In genomic region chr1:173216481-173216880, GRCm38 (mm10) we compare ENCODE assay signal across 42 mouse cellular contexts. TPM values are rescaled to one million over a fixed set of nuclear protein-coding genes. Genes with fewer than 3 reads are reported as not detected.
"Had no signal": no experiment of that assay in that cellular context is flagged by ENCODE, and none has a peak within 500 bp of the region (broad histone marks: within the 10 kb centered on the region; RNA-seq: fewer than 3 reads in every experiment).

No protein-coding gene starts in this region.

- H3K36me3 ChIP-seq: heart, embryonic 13.5 days; heart, embryonic 15.5 days; hindbrain, embryonic 13.5 days; hindbrain, embryonic 15.5 days; kidney, embryonic 15.5 days; limb, embryonic 13.5 days; limb, embryonic 15.5 days; liver, embryonic 13.5 days had no signal

- H3K27me3 ChIP-seq: heart, embryonic 13.5 days; heart, embryonic 15.5 days; hindbrain, embryonic 13.5 days; hindbrain, embryonic 15.5 days; kidney, embryonic 15.5 days; limb, embryonic 13.5 days; limb, embryonic 15.5 days; liver, embryonic 13.5 days had no signal

- H3K9me3 ChIP-seq: heart, embryonic 13.5 days; heart, embryonic 15.5 days; hindbrain, embryonic 13.5 days; hindbrain, embryonic 15.5 days; kidney, embryonic 15.5 days; limb, embryonic 13.5 days; limb, embryonic 15.5 days; liver, embryonic 13.5 days had no signal

- H3K4me3 ChIP-seq: gastrocnemius, adult 2 months; heart, adult 2 months; heart, embryonic 13.5 days; heart, embryonic 15.5 days; hindbrain, embryonic 13.5 days; hindbrain, embryonic 15.5 days; kidney, embryonic 15.5 days; limb, embryonic 13.5 days; limb, embryonic 15.5 days; liver, embryonic 13.5 days had no signal

- H3K4me1 ChIP-seq: heart, embryonic 13.5 days; heart, embryonic 15.5 days; hindbrain, embryonic 13.5 days; hindbrain, embryonic 15.5 days; kidney, embryonic 15.5 days; limb, embryonic 13.5 days; limb, embryonic 15.5 days; liver, embryonic 13.5 days had no signal

- ATAC-seq: hindbrain, postnatal 0 days; intestine, embryonic 16.5 days had no signal

- DNase-seq: gastrocnemius, adult 2 months; gastrocnemius, postnatal 10 days; gastrocnemius, postnatal 25 days; heart, adult 11 months; heart, adult 2 months; heart, postnatal 14 days; heart, postnatal 36 days; kidney, adult 11 months; kidney, adult 2 months; kidney, adult 9 months; kidney, postnatal 14 days; kidney, postnatal 36 days; layer of hippocampus, adult 9-11 months; layer of hippocampus, postnatal 36 days; left cerebral cortex, postnatal 4 days; liver, embryonic 13.5 days had no signal

RNA-seq across cellular contexts. Expression of gene Olfr1404, which starts 4.3 kb away (rescaled TPM):
- total RNA-seq: gastrocnemius, adult 2 months; gastrocnemius, postnatal 10 days; gastrocnemius, postnatal 25 days; gastrocnemius, postnatal 4 days; heart, adult 2 months; heart, postnatal 14 days; heart, postnatal 36 days; hematopoietic stem cell, adult 5-6 weeks; hindbrain, postnatal 0 days; layer of hippocampus, adult 18-20 months; layer of hippocampus, adult 8-10 months; layer of hippocampus, postnatal 14 days; layer of hippocampus, postnatal 36 days; left cerebral cortex, adult 18-20 months; left cerebral cortex, adult 8-10 months; left cerebral cortex, postnatal 10 days; left cerebral cortex, postnatal 25 days; left cerebral cortex, postnatal 4 days had no signal
- polyA plus RNA-seq: heart, adult 2 months; heart, embryonic 11.5 days; heart, embryonic 13.5 days; heart, embryonic 15.5 days; heart, postnatal 0 days; hindbrain, embryonic 11.5 days; hindbrain, embryonic 13.5 days; hindbrain, embryonic 15.5 days; hindbrain, postnatal 0 days; intestine, embryonic 14.5 days; intestine, embryonic 16.5 days; kidney, adult 2 months; kidney, embryonic 15.5 days; kidney, postnatal 0 days; large intestine, adult 2 months; limb, embryonic 11.5 days; limb, embryonic 13.5 days; limb, embryonic 15.5 days; liver, embryonic 11.5 days; liver, embryonic 13.5 days had no signal

RNA-seq across cellular contexts. Expression of gene Fcer1a, which starts 10.5 kb away (rescaled TPM):
- total RNA-seq: gastrocnemius, postnatal 25 days; heart, postnatal 14 days; heart, postnatal 36 days; hindbrain, postnatal 0 days; layer of hippocampus, adult 18-20 months; layer of hippocampus, adult 8-10 months; layer of hippocampus, postnatal 14 days; layer of hippocampus, postnatal 36 days; left cerebral cortex, adult 18-20 months; left cerebral cortex, adult 8-10 months; left cerebral cortex, postnatal 10 days; left cerebral cortex, postnatal 25 days; left cerebral cortex, postnatal 4 days had no signal
- polyA plus RNA-seq: heart, embryonic 11.5 days; heart, embryonic 13.5 days; heart, embryonic 15.5 days; hindbrain, embryonic 11.5 days; hindbrain, embryonic 13.5 days; hindbrain, embryonic 15.5 days; hindbrain, postnatal 0 days; intestine, embryonic 14.5 days; intestine, embryonic 16.5 days; kidney, adult 2 months; kidney, postnatal 0 days; limb, embryonic 11.5 days; limb, embryonic 13.5 days; limb, embryonic 15.5 days had no signal

RNA-seq across cellular contexts. Expression of gene Olfr218, which starts 18.9 kb away (rescaled TPM):
- total RNA-seq: gastrocnemius, adult 2 months; gastrocnemius, postnatal 10 days; gastrocnemius, postnatal 25 days; gastrocnemius, postnatal 4 days; heart, adult 2 months; heart, postnatal 14 days; heart, postnatal 36 days; hematopoietic stem cell, adult 5-6 weeks; hindbrain, postnatal 0 days; layer of hippocampus, adult 18-20 months; layer of hippocampus, adult 8-10 months; layer of hippocampus, postnatal 14 days; layer of hippocampus, postnatal 36 days; left cerebral cortex, adult 18-20 months; left cerebral cortex, adult 8-10 months; left cerebral cortex, postnatal 10 days; left cerebral cortex, postnatal 25 days; left cerebral cortex, postnatal 4 days had no signal
- polyA plus RNA-seq: heart, adult 2 months; heart, embryonic 11.5 days; heart, embryonic 13.5 days; heart, embryonic 15.5 days; heart, postnatal 0 days; hindbrain, embryonic 11.5 days; hindbrain, embryonic 13.5 days; hindbrain, embryonic 15.5 days; hindbrain, postnatal 0 days; intestine, embryonic 14.5 days; intestine, embryonic 16.5 days; kidney, adult 2 months; kidney, embryonic 15.5 days; kidney, postnatal 0 days; large intestine, adult 2 months; limb, embryonic 11.5 days; limb, embryonic 13.5 days; liver, embryonic 11.5 days; liver, embryonic 13.5 days had no signal

RNA-seq across cellular contexts. Expression of gene Olfr1406, which starts 26.0 kb away (rescaled TPM):
- total RNA-seq: gastrocnemius, adult 2 months; gastrocnemius, postnatal 10 days; gastrocnemius, postnatal 25 days; gastrocnemius, postnatal 4 days; heart, adult 2 months; heart, postnatal 14 days; heart, postnatal 36 days; hematopoietic stem cell, adult 5-6 weeks; hindbrain, postnatal 0 days; layer of hippocampus, adult 18-20 months; layer of hippocampus, adult 8-10 months; layer of hippocampus, postnatal 14 days; layer of hippocampus, postnatal 36 days; left cerebral cortex, adult 18-20 months; left cerebral cortex, adult 8-10 months; left cerebral cortex, postnatal 10 days; left cerebral cortex, postnatal 25 days; left cerebral cortex, postnatal 4 days had no signal
- polyA plus RNA-seq: heart, adult 2 months; heart, embryonic 11.5 days; heart, embryonic 13.5 days; heart, embryonic 15.5 days; heart, postnatal 0 days; hindbrain, embryonic 11.5 days; hindbrain, embryonic 13.5 days; hindbrain, embryonic 15.5 days; hindbrain, postnatal 0 days; intestine, embryonic 14.5 days; intestine, embryonic 16.5 days; kidney, adult 2 months; kidney, embryonic 15.5 days; kidney, postnatal 0 days; large intestine, adult 2 months; limb, embryonic 11.5 days; limb, embryonic 13.5 days; limb, embryonic 15.5 days; liver, embryonic 11.5 days; liver, embryonic 13.5 days had no signal

RNA-seq across cellular contexts. Expression of gene Olfr418, which starts 49.3 kb away (rescaled TPM):
- total RNA-seq: gastrocnemius, adult 2 months; gastrocnemius, postnatal 10 days; gastrocnemius, postnatal 25 days; gastrocnemius, postnatal 4 days; heart, adult 2 months; heart, postnatal 14 days; heart, postnatal 36 days; hematopoietic stem cell, adult 5-6 weeks; hindbrain, postnatal 0 days; layer of hippocampus, adult 18-20 months; layer of hippocampus, adult 8-10 months; layer of hippocampus, postnatal 14 days; layer of hippocampus, postnatal 36 days; left cerebral cortex, adult 18-20 months; left cerebral cortex, adult 8-10 months; left cerebral cortex, postnatal 10 days; left cerebral cortex, postnatal 25 days; left cerebral cortex, postnatal 4 days had no signal
- polyA plus RNA-seq: heart, adult 2 months; heart, embryonic 11.5 days; heart, embryonic 13.5 days; heart, embryonic 15.5 days; heart, postnatal 0 days; hindbrain, embryonic 11.5 days; hindbrain, embryonic 13.5 days; hindbrain, embryonic 15.5 days; intestine, embryonic 14.5 days; intestine, embryonic 16.5 days; kidney, adult 2 months; kidney, embryonic 15.5 days; kidney, postnatal 0 days; large intestine, adult 2 months; limb, embryonic 11.5 days; limb, embryonic 13.5 days; limb, embryonic 15.5 days; liver, embryonic 11.5 days; liver, embryonic 13.5 days had no signal
